Mouse (Mus musculus): ENCODE measurements around the gene Dapk3.

The Dapk3 gene

GRCm38 (mm10) chr10:81182336-81183333 is at the start of gene Dapk3:
TSS of gene Dapk3 (plus strand) at chr10:81183005.
- DNase-seq (ENCODE audit: low read depth), result peak; percentile 100

GRCm38 (mm10) chr10:81134181-81134587 is 48.6 kb upstream of the Dapk3 start:
- no peak for DNase-seq (ENCODE audit: low read depth)

- no peak for DNase-seq (ENCODE audit: low read depth)
These were observed 47.7 kb upstream of the Dapk3 start, which contains the start of gene Zbtb7a for GRCm38 (mm10) chr10:81134966-81135681. TSS of gene Zbtb7a (plus strand) at chr10:81135220.

GRCm38 (mm10) chr10:81135831-81136705 is 46.7 kb upstream of the Dapk3 start:
- no peak for DNase-seq (ENCODE audit: low read depth)

GRCm38 (mm10) chr10:81136706-81137231 is 46.0 kb upstream of the Dapk3 start:
- DNase-seq (ENCODE audit: low read depth), result no peak

DNA sequence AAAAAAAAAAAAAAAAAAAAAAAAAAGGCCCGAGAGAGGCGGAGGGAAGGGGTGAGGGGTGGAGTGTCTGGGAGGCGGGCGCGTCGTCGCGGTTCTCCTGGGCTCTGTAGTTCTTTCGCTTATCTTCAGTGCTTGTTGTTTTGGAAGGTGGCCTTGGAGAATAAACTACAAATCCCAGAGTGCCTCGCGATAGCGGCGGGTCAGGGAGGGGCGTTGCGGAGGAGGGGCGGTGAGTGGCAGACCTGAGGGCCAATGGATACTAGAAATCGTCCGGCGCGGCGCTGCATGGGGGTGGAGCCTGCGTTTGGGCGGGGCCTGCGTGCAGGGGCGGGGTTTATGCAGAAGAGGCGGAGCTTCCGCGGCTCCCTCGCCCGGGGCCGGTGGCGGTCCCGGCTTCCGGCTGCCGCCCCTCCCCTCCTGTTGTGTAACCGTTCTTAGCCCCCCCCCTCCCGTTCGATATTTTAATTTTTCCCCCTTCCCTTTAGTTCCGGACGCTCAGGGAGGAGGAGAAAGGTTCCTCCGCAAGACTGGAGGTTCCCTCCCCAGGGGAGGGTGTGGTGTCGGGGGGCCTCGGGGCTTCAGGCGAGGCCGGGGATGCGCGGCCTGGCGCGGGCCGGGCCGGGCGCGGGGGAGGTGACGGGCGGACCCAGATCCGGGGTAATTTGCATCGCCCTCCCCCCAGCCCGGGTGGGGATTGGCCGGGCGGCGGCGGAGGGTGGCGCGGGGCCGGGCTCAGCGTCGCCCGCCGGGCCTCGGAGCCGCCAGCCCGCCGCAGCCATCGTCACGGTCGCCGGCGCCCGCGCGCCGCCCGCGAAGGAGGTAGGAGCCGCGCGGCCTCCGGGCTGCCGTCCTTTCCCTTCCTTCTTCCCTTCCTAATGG is 45.3 kb upstream of the Dapk3 start:
- peak; percentile 95 for DNase-seq (ENCODE audit: low read depth)

- no peak for DNase-seq (ENCODE audit: low read depth)
These were observed 44.5 kb upstream of the Dapk3 start for GRCm38 (mm10) chr10:81138131-81138782.

DNA sequence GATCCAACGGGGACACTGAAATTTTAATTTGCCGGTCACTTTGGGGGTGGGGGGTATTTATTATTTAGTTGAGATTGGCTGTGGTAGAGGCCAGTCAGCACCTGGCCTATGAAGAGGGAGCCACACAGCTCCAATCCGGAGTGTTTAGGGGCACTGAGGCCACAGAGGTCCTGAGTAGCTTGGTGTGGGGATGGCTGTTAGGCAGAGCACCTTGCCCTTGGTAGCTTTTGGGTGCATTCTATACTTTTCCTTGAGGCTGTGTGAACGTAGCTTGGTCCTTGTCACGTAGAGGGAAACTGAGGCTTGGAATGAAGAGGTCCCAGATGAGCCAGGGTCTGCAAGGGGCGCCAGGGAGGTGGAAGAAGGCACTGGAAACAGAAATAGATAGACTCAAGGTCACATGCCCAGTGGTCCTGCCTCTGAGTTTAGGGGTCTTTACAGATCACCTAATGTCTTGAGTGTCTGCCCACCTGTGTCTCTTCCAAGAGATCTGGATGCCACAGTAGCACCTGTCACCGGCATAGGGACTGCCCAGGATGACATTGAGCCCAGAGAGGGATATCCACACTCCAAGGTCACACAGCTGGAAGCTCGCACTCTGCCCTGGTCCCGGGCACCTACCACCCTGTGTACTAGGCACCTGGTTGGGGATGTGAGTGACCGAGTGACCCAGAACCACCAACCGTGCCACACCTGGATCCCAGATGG is 43.8 kb upstream of the Dapk3 start:
- no peak for DNase-seq (ENCODE audit: low read depth)

GRCm38 (mm10) chr10:81139529-81139846 is 43.3 kb upstream of the Dapk3 start:
- no peak for DNase-seq (ENCODE audit: low read depth)

DNA sequence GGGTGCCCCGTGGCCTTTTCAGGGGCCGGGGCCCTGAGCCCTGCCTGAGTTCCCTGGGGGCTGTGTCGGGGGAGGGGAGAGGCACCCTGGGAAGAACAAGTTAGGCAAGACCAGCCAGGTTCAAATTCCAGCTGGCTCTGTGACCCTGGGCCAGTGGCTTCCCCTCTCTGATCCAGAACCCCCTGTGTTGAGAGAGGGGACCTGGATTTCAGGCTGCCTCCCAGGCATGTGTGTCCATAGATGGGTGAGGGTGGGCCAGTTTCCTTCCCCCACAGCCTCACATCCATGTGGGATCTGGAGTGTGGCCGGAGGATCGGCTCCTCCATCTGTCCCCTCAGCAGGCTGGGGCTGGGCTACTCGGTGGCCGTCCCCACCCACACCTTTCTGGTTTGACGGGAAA is 42.8 kb upstream of the Dapk3 start:
- no peak for DNase-seq (ENCODE audit: low read depth)

DNA sequence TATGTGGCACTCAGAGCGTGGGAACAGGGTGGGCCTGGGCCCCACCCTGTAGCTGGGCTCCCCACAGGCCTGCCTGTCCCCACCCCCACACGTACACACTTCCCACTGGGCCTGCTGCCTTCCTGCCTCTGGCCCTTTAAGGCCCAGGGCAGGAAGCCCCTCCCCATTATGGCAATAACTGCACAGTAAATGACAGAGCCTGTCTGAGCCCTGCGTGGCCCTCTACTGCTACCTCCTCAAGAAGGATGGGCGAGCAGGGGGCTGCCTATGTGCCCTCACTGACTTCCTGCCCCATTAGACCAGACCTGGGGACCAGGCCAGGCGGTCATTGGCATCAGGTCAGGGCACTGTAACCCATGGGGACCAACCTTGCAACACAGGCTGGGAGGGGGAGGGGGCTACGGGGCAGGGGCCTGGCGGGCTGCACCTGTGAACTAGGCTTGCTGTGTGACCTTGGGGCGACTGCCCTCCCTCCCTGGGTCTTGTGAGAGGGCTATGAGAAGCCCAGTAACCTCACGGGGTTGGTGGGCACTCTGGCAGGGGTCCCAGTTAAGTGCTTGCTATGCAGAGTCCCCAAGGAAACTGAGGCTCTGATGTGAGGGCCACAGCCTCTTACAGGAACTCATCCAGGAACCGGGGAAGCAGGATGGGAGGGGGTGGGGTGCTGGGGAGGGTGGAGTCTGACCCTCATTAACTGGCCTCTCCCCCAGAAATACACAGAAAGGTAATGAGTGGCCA is 41.9 kb upstream of the Dapk3 start:
- no peak for DNase-seq (ENCODE audit: low read depth)

DNA sequence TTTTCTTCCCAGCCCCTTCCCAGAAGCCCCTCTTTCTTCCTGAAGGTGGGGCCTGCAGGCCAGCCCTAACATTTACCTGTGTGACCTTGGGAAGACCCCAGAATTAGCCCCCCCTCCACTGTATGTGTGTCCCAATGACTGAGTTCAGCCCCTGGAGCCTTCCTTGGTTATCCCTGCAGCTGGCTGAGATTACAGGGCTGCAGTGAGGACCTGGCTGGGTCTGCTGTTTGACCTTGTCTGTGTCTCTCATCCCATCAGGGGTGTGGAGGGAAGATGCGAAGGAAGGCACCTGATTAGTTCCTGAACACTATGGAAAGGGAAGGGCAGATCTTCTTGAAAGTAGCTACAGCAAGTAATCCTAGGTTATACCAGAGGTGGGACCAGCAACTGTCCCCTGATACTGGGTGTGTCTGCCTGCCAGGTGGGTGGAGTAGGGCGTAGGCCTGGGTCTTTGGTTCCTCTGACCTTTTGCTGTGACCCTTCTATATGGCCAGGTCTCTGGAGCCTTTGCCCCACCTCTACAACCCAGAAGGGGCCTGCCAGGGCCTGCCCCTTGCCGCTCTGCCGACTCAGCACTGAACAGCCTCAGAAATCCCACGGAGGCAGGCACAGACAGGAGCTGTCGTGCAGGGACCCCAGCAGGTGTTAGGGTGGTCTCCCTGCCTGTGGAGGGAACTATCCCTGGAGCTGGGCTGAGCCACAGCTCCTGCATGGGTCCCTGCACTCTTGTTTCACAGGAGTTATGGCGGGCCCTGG is 41.2 kb upstream of the Dapk3 start:
- DNase-seq (ENCODE audit: low read depth), result no peak

DNA sequence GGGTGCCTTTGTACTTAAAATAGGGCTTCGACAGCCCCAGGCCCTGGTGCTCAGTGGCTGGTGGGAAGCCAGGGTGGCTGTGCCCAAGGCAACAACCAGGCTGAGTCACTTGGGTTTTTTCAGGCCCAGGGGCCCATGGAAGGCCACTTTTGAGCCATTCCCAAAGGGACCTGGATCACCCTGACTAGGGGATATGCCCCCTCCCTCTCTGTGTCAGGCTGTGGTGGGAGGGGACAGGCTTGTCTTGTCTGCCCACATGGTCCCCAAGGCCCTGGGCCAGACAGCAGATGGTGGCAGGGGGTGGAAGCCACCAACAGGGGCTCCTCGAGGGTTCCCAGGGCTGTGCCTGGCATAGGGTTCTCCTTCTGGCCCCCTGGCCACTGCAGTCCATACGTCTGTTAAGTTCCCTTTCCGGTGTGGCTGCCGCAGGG is 40.2 kb upstream of the Dapk3 start:
- DNase-seq (ENCODE audit: low read depth), result no peak

DNA sequence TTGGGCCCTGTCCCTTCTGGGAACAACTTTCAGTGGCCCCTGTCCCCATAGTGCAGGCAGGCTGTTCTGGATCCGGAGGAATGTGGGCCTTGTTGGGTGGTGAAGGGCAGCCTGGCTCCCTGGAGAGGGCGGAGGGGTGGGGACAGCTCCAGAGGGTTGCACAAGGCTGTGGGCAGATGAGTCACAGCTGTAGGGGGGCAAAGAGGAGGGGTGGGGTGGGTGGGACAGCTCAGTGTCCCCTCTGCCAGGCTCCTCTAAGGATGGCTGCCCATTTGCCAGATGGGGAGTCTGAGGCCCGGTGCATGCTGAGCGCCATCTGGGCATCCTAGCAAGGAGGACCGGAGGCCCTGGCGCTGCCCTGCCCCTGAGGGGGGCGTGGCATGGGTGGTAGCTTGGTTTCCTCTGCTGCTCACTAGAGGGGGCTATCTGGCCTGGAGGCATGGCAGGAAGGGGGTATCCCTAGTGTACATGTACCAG is 39.6 kb upstream of the Dapk3 start:
- no peak for DNase-seq (ENCODE audit: low read depth)

- DNase-seq (ENCODE audit: low read depth), result no peak
These were observed 38.9 kb upstream of the Dapk3 start for GRCm38 (mm10) chr10:81143845-81144437.

GRCm38 (mm10) chr10:81144667-81145066 is 38.1 kb upstream of the Dapk3 start:
- DNase-seq (ENCODE audit: low read depth), result no peak

DNA sequence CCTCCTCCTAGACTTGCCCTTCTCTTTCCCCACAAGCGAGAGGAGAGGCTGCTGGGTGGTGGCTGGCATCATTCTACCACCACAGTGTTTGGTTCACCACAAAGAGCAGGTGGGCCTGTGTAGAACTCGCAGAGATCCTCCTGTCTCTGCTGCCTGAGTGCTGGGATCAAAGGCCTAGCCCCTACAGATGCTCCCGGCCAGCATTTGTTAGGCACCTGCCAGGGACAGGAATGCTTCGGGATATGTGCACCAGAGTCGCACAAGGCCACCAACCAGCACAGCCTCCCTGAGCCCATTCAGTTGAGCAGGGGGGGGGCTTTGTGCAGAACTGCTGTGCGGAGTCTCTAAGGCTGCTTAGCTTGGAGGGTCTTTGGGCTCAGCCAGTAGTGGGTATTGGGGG is 37.5 kb upstream of the Dapk3 start:
- no peak for DNase-seq (ENCODE audit: low read depth)

GRCm38 (mm10) chr10:81145778-81146177 is 37.0 kb upstream of the Dapk3 start:
- no peak for DNase-seq (ENCODE audit: low read depth)
